Mouse (Mus musculus) cerebellum, postnatal 25 days (tissue): ENCODE measurements around the gene Gde1.

Experiments
- DNase-seq, 2 experiments: peaks; one replicate each; pipeline ENCODE4 v3.0.0; 2021; ENCODE audit warnings: mixed read lengths in 2 of 2

Gde1 gene

GRCm38 (mm10) chr7:118705101-118705961, at the start of gene Gde1:
Gene Gde1 (minus strand): TSS chr7:118705778.
- DNase-seq: peak; percentile 93 to 95

GRCm38 (mm10) chr7:118751625-118752024, 46.0 kb upstream of the Gde1 start:
- DNase-seq: no peak

- no peak for DNase-seq
These were observed 44.1 kb upstream of the Gde1 start for GRCm38 (mm10) chr7:118749706-118750105.

- no peak for DNase-seq
These were observed 42.5 kb upstream of the Gde1 start for GRCm38 (mm10) chr7:118747891-118748672.

GRCm38 (mm10) chr7:118744766-118745165, 39.2 kb upstream of the Gde1 start:
- DNase-seq: no peak

GRCm38 (mm10) chr7:118742278-118742677, 36.7 kb upstream of the Gde1 start:
- DNase-seq: no peak

GRCm38 (mm10) chr7:118740532-118741338, 35.2 kb upstream of the Gde1 start:
- DNase-seq: peak; percentile 94 to 98

- peak; percentile 83 to 92 for DNase-seq
These were observed 34.5 kb upstream of the Gde1 start, which contains the start of gene Vps35l for GRCm38 (mm10) chr7:118739975-118740531. Gene Vps35l (plus strand): TSS chr7:118740226.

- no peak for DNase-seq
These were observed 33.2 kb upstream of the Gde1 start for GRCm38 (mm10) chr7:118738730-118739129.

- DNase-seq: no peak
These were observed 27.6 kb upstream of the Gde1 start for GRCm38 (mm10) chr7:118733225-118733624.

GRCm38 (mm10) chr7:118731781-118732180, 26.2 kb upstream of the Gde1 start:
- no peak for DNase-seq

GRCm38 (mm10) chr7:118728846-118729587, 23.4 kb upstream of the Gde1 start:
- DNase-seq: no peak

GRCm38 (mm10) chr7:118725459-118725858, 19.9 kb upstream of the Gde1 start:
- DNase-seq: no peak

- DNase-seq: no peak
These were observed 18.3 kb upstream of the Gde1 start for GRCm38 (mm10) chr7:118723927-118724326.

GRCm38 (mm10) chr7:118718066-118718465, 12.5 kb upstream of the Gde1 start:
- DNase-seq: no peak

GRCm38 (mm10) chr7:118714873-118715272, 9.3 kb upstream of the Gde1 start:
- no peak for DNase-seq

GRCm38 (mm10) chr7:118712228-118713173, 6.9 kb upstream of the Gde1 start, which contains the start of gene Ccp110:
Gene Ccp110 (plus strand): TSS chr7:118712552.
- DNase-seq: peak; percentile 90 to 93

- DNase-seq: no peak
These were observed 5.2 kb upstream of the Gde1 start for GRCm38 (mm10) chr7:118710776-118711175.

GRCm38 (mm10) chr7:118708002-118708401, 2.4 kb upstream of the Gde1 start:
- DNase-seq: peak in 1 of 2 experiments; percentile 32

- DNase-seq: no peak
These were observed 1.6 kb upstream of the Gde1 start for GRCm38 (mm10) chr7:118707216-118707615.
